Mouse (Mus musculus) Muller cell, postnatal 12 days (primary cell): ENCODE measurements around the gene Sowahc.

ENCODE experiments used
- DNase-seq: peaks from one replicate; pipeline ENCODE4 v3.0.0-alpha.2; 2015; ENCODE audit errors: inconsistent ontology term

The Sowahc gene

DNA sequence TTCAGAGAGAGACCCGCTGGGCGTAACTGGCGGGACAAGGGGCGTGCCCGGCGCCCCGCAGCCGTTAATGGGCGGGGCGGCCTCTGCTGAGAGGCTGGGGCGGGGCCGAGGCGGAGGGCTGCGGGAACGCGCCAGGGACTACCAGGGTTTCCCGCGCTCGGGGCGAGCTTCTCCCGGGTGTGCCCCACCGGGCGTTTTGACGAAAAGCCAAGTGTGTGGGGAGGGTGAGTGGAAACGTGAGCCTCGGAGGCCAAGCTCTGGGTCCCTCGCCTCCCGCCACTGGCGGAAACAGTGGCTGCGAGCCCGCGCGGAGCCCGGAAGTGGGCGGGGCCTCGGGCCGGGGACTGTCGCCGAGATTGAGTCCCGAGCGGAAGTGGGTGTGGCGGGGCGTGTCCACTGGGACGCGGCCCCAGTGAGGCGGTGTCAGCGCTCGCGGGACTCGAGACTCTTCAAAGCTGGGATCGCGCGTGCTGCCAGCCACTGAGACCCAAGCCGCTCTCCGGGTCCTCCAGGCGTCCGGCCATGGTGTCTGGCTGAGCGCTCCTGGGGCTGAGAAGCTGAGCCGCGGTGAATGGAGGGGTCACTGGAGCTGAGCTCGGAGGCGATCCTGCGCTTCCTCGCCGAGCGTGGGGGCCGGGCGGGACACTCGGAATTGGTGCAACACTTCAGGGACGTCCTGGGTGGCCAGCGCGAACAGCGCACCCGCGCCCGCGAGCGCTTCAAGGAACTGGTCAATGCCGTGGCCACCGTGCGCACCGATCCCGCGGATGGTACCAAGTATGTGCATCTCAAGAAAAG is at the start of gene Sowahc, which contains the start of gene Sept10:
Gene Sowahc, plus strand, starts transcription at position 481 of the 798 bp plus-strand sequence.
Gene Sept10, minus strand, starts transcription at position 375 of the 798 bp plus-strand sequence.
- peak; percentile 98 for DNase-seq

DNA sequence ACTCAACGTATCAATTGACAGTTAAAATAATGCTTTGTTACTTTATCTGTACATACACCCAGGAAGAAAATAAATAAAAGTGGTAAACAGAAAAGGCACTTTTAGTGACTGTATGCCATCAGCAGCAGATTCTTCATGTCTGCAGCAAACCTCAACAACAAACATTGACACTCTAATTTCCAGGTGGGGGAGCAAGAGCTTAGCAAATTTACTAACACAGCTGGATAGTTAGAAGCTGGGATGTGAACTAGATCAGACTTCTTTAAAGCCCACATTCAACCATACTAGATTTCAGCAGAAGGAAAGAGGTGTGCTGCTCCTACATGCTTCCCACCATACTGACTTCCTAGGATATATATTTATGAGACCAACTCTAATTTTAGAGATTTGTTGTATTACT is 49.2 kb upstream of the Sowahc start:
- DNase-seq = no peak

DNA sequence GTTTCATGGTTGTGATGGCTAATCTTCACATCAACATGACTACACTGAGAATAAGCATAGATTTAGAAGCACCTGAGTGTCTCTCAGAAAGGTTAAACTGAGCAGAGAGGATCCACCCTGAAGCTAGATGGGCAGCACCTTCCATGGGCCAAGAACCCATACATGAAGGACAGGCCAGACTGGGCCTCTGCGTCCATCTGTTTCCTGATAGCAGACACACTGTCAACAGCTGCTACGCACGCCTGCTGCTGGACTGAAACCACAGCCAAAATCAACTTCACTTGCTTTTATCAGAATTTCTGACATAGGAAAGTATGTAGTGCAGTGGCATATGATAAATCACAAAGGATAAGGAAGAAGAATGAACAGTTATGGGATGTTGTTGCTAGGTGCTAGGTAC is 42.1 kb upstream of the Sowahc start:
- no peak for DNase-seq

DNA sequence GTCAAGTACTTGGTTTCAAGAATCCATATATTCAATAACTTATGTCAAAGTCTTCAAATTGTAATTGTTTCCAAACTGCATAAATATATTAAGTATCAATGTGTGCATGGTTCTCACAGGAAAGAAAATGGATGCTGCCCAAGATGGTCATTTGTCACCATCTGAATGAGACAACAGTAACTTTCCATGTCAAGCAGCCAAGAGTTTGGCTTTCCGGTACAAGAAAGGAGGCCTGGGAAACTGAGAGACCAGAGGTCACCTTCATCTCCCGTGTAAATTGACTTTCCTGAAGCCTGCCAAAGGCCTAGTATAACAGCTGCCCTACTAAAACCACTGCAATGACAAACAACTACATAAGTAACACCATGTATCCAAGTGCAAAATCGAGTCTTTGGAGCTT is 39.4 kb upstream of the Sowahc start:
- DNase-seq = no peak

DNA sequence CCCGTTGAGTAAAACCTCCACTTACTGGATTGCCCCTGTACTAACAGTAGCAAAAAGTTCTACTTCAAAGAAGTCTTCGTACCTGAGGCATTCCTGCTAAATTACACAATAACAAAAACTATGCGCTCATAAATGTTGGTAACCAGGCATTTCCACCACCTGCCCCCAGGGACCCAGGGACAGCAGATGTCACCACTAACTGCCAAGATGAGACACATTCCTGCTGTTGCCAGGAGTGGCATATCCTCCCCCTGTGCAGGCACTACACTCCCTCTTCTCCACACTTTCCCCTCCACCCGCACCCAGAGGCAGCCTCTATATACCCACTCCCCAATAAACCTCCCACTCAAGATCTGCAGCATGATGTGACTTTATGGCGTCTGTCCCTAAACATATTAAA is 26.9 kb upstream of the Sowahc start:
- peak; percentile 34 for DNase-seq

DNA sequence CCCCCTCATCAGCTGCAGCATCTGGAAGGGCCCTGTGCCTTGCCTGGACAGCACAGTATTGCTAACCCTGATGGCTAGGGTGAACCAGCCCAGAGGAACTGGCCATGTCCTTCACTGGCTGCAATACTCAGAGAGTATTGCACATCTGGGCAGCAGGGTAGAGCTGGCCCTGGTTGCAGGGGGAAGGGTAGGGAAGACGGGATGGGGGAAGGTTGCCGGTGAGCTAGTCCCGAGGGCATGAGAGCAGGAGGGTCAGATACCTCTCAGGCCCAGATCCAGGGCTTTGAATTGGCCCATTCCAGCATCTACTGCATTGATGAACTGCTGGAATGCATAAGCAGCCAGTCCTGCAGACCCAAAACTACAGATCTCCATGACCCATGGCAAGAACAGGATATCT is 25.0 kb upstream of the Sowahc start:
- no peak for DNase-seq

DNA sequence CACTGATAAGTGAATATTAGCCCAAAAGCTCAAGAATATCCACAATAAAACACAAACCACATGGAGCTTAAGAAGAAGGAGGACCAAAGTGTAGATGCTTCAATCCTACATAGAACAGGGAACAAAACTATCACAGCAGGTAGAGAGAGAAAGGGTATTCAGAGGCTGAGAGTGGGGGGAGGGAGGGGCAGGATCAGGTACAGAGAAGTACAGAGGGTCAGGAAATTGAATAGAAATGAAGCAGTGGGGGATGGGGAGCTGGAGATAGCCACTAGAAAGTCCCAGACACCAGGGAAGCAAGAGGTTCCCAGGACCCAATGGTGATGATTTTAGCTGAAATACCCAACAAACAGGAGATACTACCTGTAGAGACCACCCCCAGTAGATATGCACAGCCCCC is 21.7 kb upstream of the Sowahc start:
- DNase-seq = no peak

DNA sequence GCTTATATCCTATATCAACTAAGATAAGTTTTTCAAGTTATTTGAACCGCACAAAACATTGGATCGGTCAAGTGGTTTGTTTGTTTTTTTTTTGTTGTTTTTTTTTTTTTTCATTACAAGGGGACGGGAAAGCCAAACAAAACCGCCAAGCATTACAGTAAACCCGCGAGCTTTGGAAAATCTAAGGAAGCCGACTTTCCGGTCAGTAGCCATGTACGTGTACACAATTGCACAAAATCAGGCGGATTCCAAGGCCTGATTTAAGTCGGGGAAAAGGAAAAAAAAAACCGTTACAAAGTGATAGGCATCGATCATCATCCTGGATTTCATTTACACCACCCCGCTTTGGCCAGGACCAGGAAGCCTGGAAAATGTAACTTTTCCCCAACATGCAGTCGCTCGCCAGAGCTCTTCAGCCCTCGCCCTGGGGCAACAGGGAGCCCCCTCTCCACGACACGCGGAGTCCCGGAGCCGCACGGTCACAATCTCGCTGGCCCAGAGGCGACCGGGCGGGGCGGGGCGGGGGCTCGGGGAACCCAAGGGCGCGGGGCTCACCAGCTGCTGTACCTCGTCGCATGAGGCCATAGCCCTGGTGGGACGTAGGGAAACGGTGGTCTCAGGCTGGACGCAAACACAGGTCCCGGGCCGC is 805 bp upstream of the Sowahc start:
- no peak for DNase-seq

DNA sequence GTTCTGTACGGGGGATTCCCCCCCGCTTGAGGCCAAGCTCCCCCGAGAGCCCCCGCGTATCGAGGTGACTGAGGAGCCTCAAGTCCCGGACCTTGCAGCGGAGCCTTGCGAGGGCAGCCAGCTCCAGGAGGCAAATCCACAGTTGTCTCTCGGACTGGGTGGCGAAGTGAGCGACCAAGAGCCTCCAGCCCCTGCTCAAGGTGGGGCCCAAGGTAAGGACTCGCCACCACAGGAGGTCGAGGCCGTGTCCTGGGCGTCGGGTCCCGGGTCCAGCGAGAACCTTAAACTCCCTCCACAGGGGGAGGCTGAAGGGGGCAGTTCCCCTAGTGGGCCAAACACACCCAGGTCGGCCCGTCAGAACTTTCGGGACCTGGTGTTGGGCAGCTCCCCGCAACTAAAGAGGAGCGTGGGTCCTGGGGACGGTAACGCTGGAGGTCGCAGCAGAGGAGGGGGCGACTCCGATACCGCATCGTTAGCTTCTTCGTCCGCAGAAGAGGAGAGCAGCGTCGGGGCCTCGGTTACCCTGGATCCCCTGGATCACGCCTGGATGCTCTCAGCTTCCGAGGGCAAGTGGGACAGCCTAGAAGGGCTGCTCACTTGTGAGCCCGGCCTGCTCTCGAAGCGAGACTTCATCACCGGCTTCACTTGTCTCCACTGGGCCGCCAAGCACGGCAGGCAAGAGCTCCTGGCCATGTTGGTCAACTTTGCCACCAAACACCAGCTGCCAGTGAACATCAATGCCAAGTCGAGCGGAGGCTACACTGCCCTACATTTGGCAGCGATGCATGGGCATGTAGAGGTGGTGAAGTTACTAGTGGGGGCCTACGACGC is 733 bp downstream of the Sowahc start:
- DNase-seq = peak; percentile 39

DNA sequence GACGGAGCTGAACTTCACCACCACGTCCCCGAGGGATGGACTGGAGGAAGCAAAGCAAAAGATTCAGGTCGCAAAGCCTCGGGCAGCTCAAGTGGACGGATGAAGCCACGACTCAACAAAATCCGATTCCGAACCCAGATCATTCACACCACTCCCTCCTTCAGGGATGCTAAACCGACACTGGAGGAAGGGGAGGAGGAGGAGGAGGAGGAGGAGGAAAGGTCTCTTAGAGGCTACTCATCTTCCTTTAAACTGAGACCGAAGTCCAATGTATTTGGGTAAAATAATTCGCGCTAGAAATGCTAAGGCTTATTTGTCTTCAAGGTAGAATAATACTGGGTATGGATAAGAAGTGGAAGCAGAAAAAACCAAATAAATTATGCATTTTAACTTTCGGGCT is 1.5 kb downstream of the Sowahc start:
- no peak for DNase-seq

DNA sequence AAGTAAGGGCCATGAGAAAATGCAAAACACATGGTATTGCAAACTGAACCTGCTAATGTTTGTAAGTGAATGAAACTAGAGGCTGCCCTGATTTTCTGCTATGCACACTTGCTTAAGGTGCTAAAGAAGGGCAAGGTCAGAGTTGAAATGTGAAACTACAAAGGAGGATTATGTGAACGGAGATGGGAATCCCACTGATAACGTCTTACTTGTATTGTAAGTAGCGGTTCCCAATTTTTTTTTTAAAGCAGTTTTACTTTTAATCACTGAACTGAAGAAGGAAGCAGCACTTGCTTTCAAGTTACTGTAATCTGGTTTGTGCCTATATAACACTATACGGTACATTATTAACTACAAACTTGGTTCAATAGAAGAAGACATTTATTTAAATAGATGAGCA is 2.1 kb downstream of the Sowahc start:
- no peak for DNase-seq

DNA sequence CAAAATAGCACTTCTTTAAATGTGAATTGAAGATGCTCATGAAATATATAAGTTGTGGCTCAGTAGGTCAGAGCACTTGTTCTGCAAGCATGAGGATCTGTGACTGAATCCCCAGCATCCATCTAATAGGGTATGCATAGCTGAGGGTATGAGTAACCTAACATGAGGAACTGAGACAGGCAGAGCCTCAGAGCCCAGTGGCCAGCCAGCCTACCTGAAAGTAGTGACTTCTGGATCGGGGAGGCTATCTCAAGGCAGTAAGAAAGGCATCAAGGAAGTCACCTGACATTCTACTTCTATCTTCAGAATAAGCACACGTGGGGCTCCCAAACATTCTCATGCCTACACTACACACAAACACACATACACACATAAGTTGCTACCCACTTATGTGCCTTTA is 3.4 kb downstream of the Sowahc start:
- no peak for DNase-seq

DNA sequence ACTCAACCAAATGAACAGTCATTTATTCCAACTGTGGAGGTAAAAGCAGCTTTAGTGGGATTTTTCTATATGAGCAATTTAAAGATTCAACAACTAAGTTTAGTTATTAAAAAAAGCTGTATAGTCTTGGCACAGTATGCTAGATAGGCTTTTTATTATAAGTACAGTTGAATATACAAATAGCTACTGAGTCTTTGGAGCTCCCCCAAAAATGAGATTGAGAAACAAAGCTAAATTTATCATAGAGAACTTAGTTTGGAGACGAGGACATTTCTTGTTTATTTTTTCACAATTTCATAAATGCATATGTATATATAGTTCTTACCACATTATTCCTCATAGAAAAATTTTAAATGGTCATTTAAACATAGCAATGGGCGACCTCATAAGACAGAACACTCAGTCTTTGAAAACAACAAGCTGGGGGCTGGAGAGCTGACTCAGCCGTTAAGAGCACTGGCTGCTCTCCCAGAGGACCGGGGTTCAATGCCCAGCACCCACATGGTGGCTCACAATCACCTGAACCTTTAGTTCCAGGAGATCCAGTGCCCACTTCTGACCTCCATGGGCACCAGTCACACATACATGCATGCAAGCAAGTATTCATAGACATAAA is 7.6 kb downstream of the Sowahc start:
- no peak for DNase-seq

DNA sequence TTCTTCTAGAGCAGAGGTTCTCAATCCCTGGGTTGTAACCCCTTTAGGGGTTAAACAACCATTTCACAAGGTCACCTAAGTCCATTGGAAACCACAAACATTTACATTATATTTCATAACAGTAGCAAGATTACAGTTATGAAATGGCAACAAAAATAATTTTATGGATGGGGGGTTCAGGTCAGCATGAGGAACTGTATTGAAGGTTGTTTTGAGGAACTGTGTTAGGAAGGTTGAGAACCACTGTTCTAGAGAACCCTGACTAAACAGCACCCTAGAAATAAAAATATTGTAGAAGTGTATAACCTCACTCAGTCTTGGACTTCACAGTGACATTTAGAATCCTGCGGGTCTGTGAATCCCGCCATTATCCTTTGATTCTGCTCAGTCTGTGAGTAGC is 13.5 kb downstream of the Sowahc start:
- no peak for DNase-seq

DNA sequence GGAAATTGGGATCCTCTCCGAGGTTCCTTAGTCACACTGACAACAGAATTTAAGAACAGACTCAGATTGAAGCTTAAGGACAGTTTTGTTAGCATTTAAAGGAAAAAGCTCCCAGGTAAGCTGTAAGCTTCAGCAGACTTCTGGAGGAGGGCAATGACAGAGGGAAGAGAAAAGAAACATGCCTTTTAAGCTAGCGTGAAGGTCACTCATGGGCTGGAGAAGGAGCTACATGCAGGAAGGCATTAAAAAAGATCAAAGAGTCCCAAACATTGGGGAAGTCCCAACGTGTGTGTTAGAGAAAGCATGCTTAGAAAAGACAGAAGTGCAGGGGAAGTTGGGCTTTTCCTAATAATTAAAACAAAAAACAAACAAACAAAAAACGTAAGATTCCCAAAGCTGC is 14.1 kb downstream of the Sowahc start:
- no peak for DNase-seq

DNA sequence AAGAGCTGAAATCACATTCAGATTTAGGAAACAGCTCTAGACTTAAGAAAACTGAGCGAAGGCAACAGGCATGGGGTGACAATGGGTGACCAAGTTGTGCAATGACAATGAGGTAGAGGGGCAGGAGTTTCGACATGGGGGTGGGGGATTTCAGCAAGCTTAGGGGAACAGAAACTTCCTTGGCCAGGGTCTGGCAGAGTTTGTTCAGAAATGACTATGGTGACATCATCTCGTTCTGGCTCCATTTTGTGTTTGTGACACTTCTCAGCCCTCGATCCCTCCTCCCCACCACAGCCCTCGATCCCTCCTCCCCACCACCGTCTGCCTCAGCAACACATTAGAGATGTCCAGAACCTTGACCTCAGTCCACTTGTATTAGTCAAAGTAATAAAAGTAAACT is 14.7 kb downstream of the Sowahc start:
- DNase-seq = no peak

DNA sequence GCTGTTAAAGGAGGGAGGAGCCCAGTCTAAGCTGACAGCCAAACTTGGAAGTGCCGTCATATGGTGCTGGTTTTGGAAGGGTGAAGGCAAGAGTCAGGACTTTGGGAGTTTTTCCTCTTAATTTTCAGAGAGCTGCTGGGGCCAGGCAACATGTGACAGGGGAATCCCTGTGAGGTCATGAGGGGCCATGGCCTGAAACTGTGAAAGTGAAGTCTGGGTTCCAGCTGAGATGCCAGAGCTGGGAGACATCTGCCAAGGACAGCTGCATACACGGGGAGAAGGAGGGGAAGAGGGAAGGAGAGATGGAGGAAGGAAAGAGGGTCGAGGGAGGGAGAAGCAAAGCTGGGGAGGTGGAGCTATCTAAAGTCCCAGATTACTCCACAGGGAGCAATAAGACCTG is 16.0 kb downstream of the Sowahc start:
- no peak for DNase-seq

DNA sequence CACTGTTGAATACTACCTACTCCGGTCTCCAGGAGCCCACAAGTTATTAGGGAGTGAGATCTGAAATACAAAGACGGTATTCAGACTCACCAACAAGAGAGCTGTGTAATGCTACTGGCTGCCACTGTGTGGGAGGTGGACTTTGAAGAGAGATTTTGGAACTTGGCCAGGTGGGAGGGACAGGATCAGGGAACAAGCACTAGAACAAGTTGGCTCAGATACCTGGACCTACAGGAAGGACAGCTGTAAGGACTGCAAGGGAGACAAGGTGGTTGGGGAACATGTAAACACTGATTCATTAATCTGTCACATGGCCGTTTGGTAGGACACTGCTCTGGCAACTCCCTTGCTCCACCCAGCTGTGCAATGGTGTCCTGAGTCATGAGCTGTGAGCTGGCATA is 19.4 kb downstream of the Sowahc start:
- DNase-seq = peak; percentile 78

DNA sequence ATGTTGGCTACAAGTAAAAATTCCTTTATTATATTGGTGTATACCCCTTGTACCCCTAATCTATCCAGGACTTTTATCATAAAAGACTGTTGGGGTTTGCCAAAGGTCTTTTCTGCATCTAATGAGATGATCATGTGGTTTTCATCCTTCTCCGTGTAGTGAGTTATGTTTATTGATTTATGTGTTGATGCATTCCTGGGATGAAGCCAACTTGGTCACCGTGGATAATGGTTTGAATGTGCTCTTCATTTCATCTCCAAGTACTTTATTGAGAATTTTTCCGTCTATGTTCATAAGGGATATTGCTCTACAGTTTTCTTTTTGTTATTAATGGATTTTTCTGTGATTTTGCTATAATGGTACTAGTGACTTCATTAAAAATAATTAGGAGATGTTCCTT is 27.8 kb downstream of the Sowahc start:
- DNase-seq = no peak

DNA sequence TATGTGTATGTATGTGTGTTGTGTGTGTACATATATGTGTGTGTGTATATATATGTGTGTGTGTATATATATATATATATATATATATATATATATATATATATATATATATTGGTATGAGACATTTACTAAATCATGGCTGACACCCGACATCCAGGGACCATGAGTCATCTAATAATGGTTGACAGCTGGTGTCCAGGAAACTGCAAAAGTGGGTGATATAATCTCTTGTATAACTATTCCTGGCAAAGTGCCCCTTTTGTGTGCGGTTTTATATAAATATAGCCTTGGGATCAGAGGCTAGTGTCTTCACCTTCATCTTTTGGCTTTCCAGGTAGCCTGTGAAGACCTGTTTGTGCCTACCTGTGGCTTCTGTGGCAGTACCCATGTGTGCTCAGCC is 28.9 kb downstream of the Sowahc start:
- no peak for DNase-seq

DNA sequence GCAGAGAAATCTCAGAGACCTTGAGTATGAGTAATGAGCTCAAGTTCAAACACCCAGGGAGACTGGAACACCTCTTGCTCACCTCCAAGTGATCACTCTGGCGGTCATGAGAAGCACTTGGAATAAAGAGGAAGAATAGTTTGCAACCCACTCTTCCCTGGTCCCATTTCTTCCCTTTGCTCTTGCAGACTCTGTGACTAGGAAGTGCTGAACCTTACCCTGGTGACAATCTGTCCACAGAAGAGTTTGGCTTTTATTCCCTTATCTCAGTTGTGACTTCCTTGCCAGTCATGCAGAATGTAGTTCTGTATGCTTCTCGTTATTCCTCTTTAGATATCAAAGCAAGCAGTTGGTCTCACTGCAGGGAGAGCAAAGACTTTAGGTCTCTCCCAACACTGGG is 30.2 kb downstream of the Sowahc start:
- no peak for DNase-seq

DNA sequence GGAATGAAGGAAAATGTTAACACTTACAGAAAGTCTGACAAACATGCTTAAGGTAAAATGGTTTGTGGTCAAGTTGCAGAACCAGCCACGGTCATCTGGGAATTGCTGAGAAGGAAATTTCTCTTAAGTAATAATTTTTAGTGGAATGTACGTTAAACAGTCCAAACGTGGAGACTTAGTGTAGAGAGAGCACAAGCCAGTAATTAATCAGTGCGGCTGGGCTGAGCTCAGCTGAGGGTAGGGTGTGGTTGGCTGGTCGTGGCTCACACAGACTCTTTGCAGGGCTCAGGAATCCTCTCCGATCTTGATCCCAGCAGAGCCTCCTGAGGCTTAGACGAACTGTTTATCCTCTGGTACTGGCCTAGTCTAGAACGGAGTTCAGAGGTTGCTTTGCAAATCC is 30.6 kb downstream of the Sowahc start:
- DNase-seq = no peak
